Mouse (Mus musculus): Measurements from ENCODE around the gene Wwox. TPM values are rescaled to one million over a fixed set of nuclear protein-coding genes. Genes with fewer than 3 reads are reported as not detected.
A peak's percentile ranks its signal among the peaks of the same experiment; 100 is the strongest.

Gene Wwox
- polyA plus RNA-seq, 1 experiment from 2014 or later: 3.5 TPM

DNA sequence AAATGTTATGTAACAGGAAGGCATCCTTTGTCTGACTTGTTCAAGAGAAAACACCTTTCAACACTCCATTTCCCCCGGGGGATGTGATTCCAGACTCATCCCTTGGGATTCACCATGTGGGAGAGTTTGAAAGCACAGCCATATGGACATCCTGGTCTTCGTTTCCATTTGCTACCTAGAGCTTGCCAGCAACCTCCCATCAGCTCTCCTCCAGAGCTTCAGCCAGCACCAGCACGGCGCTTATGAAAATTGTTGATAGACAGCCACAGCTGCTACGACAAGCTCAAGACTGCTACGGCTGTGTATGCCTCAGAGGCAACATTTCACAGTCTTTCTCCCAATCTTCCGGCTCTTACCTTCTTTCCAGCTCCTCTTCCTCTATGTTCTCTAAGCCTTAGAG lies 484.2 kb downstream of the Wwox start:
- Histone ChIP-seq H3K4me2 (ENCODE audit: low read depth, low read length) (no peak overlapping the region), H3K9ac (ENCODE audit: low read depth, low read length) (no peak overlapping the region), H3K27me3 (ENCODE audit: control insufficient read depth, insufficient read depth, low read depth, low read length) (no peaks in the 10 kb centered on the region), H3K4me1 (ENCODE audit: control insufficient read depth, low read depth, low read length) (no peaks in the 10 kb centered on the region; the same call in none of the 2 replicates), H3K27ac (ENCODE audit: low read length) (no peak overlapping the region), H3K4me3 (ENCODE audit: low read depth, low read length) (no peak overlapping the region), H3K36me3 (ENCODE audit: control insufficient read depth, insufficient read depth) (no peaks in the 10 kb centered on the region), H3K9me3 (replicated peaks; ENCODE audit: control insufficient read depth, low read length) (no peaks in the 10 kb centered on the region)
- no peak for ATAC-seq (ENCODE audit: low read depth)
- 60% methylated on average over 7 of the region's 7 CpGs for WGBS (ENCODE audit: insufficient replicate concordance)

DNA sequence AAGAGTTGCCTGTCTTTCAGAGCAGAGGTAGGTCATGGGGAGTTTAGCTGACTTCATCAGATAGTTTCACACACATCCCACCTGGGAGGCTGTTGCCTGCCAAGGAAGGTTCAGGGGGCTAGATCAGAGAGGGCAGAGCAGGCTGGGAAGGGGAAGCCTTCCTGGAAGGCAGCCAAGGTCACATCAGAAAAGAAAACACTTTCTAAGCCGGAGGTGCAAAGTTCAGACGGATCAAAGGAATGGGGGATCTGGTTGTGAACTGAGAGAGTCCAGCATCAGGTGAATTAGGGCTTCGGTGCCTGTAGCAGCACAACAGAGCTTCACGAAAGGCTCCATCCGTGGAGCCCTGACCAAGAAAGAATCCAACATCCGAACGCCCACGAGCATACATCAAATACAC lies 488.0 kb downstream of the Wwox start:
- Histone ChIP-seq H3K9me3 (replicated peaks; ENCODE audit: control insufficient read depth, low read length) (no peaks in the 10 kb centered on the region), H3K4me1 (ENCODE audit: control insufficient read depth, low read depth, low read length) (no peaks in the 10 kb centered on the region; the same call in none of the 2 replicates), H3K4me3 (ENCODE audit: low read depth, low read length) (no peak overlapping the region), H3K9ac (ENCODE audit: low read depth, low read length) (no peak overlapping the region), H3K27ac (ENCODE audit: low read length) (no peak overlapping the region), H3K4me2 (ENCODE audit: low read depth, low read length) (no peak overlapping the region), H3K27me3 (ENCODE audit: control insufficient read depth, insufficient read depth, low read depth, low read length) (no peaks in the 10 kb centered on the region), H3K36me3 (ENCODE audit: control insufficient read depth, insufficient read depth) (no peaks in the 10 kb centered on the region)
- ATAC-seq (ENCODE audit: low read depth): peak; percentile 43
- WGBS (ENCODE audit: insufficient replicate concordance): 53% methylated on average over 8 of the region's 8 CpGs

DNA sequence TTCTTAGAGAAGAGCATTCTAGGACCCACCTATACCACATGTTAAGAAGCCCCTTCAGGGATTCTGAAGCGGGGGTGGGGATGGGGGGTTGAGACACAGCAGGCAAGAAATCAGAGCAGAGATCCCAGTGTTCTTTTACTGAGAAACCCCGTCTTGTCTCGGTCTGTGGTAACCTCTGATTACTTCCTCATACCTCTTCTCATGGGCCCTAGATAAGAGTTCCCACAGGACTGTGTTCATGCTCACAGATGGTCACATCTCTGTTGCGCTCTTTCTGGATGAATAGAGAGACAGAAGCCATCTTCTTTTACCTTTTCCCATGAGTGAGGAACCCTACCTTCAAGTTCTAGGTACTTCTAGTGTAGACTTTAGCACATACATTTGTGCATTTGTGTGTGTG lies 488.5 kb downstream of the Wwox start:
- Histone ChIP-seq H3K27ac (ENCODE audit: low read length) (no peak overlapping the region), H3K36me3 (ENCODE audit: control insufficient read depth, insufficient read depth) (no peaks in the 10 kb centered on the region), H3K9ac (ENCODE audit: low read depth, low read length) (no peak overlapping the region), H3K4me3 (ENCODE audit: low read depth, low read length) (no peak overlapping the region), H3K4me1 (ENCODE audit: control insufficient read depth, low read depth, low read length) (no peaks in the 10 kb centered on the region; the same call in none of the 2 replicates), H3K27me3 (ENCODE audit: control insufficient read depth, insufficient read depth, low read depth, low read length) (no peaks in the 10 kb centered on the region), H3K4me2 (ENCODE audit: low read depth, low read length) (no peak overlapping the region), H3K9me3 (replicated peaks; ENCODE audit: control insufficient read depth, low read length) (no peaks in the 10 kb centered on the region)
- no peak for ATAC-seq (ENCODE audit: low read depth)
- 30% methylated on average over 4 of the region's 4 CpGs for WGBS (ENCODE audit: insufficient replicate concordance)

DNA sequence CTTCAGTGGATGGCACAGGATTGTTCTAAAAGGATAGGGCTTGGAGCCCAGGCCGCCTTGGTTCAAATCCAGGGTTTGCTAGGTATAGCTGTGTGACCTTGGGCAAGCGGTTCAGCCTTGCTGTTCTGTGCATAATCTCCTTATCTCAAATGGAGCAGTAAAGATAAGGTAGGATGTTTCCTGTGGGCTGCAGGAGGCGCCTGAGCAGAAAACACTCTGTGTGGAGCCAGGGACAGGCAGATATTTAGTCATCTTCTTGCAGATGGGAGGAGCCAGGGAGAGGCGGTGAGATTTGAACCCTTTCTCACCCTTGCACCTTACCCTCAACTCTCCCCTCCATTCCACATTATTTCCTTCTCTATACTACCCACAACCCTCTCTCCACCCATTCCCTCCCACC lies 490.1 kb downstream of the Wwox start:
- H3K27me3 ChIP-seq (ENCODE audit: control insufficient read depth, insufficient read depth, low read depth, low read length): no peaks in the 10 kb centered on the region

DNA sequence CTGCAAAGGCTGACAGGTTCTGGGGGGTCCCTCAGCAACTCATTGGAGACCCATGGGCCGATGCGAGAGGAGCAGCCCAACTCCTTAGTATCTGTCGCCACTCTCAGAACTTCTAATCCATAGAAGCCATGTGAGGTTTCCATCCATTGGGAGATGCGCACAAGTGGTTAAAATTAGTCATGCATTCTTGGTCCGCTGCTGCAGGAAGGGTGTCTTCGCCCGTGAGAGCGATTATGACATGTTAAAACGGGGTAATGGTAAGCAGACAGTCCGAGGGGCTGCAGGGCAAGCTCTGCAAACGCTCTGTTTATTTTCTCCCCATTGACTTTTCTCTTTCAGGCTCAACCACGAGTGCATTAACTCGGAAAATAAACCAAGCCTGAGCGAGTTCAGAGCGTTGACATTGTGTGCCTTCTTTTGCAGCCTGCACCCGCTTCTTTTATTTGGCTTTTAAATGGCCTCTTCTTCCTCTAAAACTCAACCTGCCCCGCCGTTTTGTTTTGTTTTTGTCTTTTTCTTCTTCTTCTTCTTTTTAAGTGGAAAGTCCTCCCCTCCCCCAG lies 492.7 kb downstream of the Wwox start:
- Histone ChIP-seq H3K4me2 (ENCODE audit: low read depth, low read length) (no peak overlapping the region), H3K27ac (ENCODE audit: low read length) (no peak overlapping the region)
- no peak for ATAC-seq (ENCODE audit: low read depth)

More for the DNA sequence above, 490.1 kb downstream of the Wwox start:
- WGBS (ENCODE audit: insufficient replicate concordance): 36% methylated on average over 4 of the region's 4 CpGs
- Histone ChIP-seq H3K4me2 (ENCODE audit: low read depth, low read length) (no peak overlapping the region), H3K4me1 (ENCODE audit: control insufficient read depth, low read depth, low read length) (no peaks in the 10 kb centered on the region; the same call in none of the 2 replicates), H3K9me3 (replicated peaks; ENCODE audit: control insufficient read depth, low read length) (no peaks in the 10 kb centered on the region), H3K36me3 (ENCODE audit: control insufficient read depth, insufficient read depth) (no peaks in the 10 kb centered on the region), H3K4me3 (ENCODE audit: low read depth, low read length) (no peak overlapping the region), H3K27ac (ENCODE audit: low read length) (no peak overlapping the region), H3K9ac (ENCODE audit: low read depth, low read length) (no peak overlapping the region)
- no peak for ATAC-seq (ENCODE audit: low read depth)

DNA sequence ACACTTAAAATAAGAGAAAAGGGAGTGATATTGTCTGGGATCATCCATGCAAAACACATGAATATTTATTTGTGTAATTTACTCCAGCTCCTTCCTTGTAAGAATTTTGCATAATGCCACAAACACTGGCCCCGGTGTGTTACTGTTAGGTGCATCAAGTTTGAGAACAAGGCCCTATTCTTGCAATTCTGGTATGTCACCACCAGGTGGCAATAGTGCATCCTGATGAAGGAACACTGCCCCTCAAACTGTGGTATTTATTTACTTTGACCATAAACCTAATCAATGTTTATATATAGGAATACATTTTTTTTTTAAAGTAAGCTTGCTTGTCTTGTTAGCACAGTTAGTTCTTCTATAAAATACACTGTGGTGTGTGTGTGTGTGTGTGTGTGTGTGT lies 493.8 kb downstream of the Wwox start:
- Histone ChIP-seq H3K9ac (ENCODE audit: low read depth, low read length) (no peak overlapping the region), H3K36me3 (ENCODE audit: control insufficient read depth, insufficient read depth) (no peaks in the 10 kb centered on the region), H3K4me3 (ENCODE audit: low read depth, low read length) (no peak overlapping the region), H3K4me2 (ENCODE audit: low read depth, low read length) (no peak overlapping the region), H3K27ac (ENCODE audit: low read length) (no peak overlapping the region), H3K27me3 (ENCODE audit: control insufficient read depth, insufficient read depth, low read depth, low read length) (no peaks in the 10 kb centered on the region), H3K9me3 (replicated peaks; ENCODE audit: control insufficient read depth, low read length) (no peaks in the 10 kb centered on the region), H3K4me1 (ENCODE audit: control insufficient read depth, low read depth, low read length) (no peaks in the 10 kb centered on the region)
- 65% methylated on average over 1 of the region's 1 CpGs for WGBS (ENCODE audit: insufficient replicate concordance)
- ATAC-seq (ENCODE audit: low read depth): no peak

More for the DNA sequence above, 492.7 kb downstream of the Wwox start:
- Histone ChIP-seq H3K27me3 (ENCODE audit: control insufficient read depth, insufficient read depth, low read depth, low read length) (no peaks in the 10 kb centered on the region), H3K4me1 (ENCODE audit: control insufficient read depth, low read depth, low read length) (no peaks in the 10 kb centered on the region; the same call in none of the 2 replicates), H3K4me3 (ENCODE audit: low read depth, low read length) (no peak overlapping the region), H3K9ac (ENCODE audit: low read depth, low read length) (no peak overlapping the region), H3K9me3 (replicated peaks; ENCODE audit: control insufficient read depth, low read length) (no peaks in the 10 kb centered on the region), H3K36me3 (ENCODE audit: control insufficient read depth, insufficient read depth) (no peaks in the 10 kb centered on the region)
- 54% methylated on average over 18 of the region's 18 CpGs for WGBS (ENCODE audit: insufficient replicate concordance)

DNA sequence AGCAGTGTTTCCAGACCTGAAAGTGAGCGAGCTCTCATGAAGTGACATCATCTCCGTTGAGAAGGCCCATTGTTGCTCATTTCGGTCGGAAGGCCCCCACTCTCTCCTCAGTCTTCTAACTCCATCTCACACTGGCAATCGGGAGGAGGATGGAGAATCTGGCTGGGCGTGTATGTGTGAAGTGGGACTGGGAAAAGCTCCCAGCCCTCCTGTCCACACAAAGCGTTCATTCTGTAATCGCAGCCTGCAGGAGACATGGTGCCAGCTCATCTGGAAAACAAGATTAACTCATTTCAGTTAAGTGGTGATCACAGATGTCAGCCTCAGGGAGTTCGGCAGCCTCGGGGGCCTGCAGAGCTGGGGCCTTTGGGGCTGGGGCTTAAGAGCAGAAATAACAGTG lies 497.4 kb downstream of the Wwox start:
- Histone ChIP-seq H3K9me3 (replicated peaks; ENCODE audit: control insufficient read depth, low read length) (no peaks in the 10 kb centered on the region), H3K4me2 (ENCODE audit: low read depth, low read length) (no peak overlapping the region), H3K27me3 (ENCODE audit: control insufficient read depth, insufficient read depth, low read depth, low read length) (no peaks in the 10 kb centered on the region), H3K9ac (ENCODE audit: low read depth, low read length) (no peak overlapping the region), H3K4me3 (ENCODE audit: low read depth, low read length) (no peak overlapping the region), H3K36me3 (ENCODE audit: control insufficient read depth, insufficient read depth) (no peaks in the 10 kb centered on the region), H3K4me1 (ENCODE audit: control insufficient read depth, low read depth, low read length) (no peaks in the 10 kb centered on the region), H3K27ac (ENCODE audit: low read length) (no peak overlapping the region)
- WGBS (ENCODE audit: insufficient replicate concordance): 54% methylated on average over 10 of the region's 10 CpGs
- ATAC-seq (ENCODE audit: low read depth): no peak

DNA sequence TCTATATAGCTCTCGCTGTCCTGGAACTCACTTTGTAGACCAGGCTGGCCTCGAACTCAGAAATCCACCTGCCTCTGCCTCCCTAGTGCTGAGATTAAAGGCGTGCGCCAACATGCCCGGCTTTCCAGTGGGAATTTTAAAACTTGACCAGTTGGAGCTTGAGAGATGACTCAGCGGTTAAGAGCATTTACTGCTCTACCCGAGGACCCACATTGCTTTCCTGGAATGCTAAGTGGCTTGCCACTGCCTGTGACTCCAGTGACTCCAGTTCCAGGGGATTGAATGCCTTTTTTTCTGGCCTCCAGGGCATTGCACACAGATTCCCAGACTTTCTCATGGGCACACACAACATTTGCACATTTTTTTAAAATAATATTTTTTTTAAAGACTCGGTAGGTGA lies 499.9 kb downstream of the Wwox start:
- WGBS (ENCODE audit: insufficient replicate concordance): 77% methylated on average over 8 of the region's 8 CpGs
- H3K27ac ChIP-seq (ENCODE audit: low read length): no peak overlapping the region
- no peak overlapping the region for H3K9ac ChIP-seq (ENCODE audit: low read depth, low read length)
- no peaks in the 10 kb centered on the region for H3K9me3 ChIP-seq (replicated peaks; ENCODE audit: control insufficient read depth, low read length)
- no peak overlapping the region for H3K4me2 ChIP-seq (ENCODE audit: low read depth, low read length)
- H3K27me3 ChIP-seq (ENCODE audit: control insufficient read depth, insufficient read depth, low read depth, low read length): no peaks in the 10 kb centered on the region
- H3K36me3 ChIP-seq (ENCODE audit: control insufficient read depth, insufficient read depth): no peaks in the 10 kb centered on the region
- ATAC-seq (ENCODE audit: low read depth): no peak
- H3K4me1 ChIP-seq (ENCODE audit: control insufficient read depth, low read depth, low read length): no peaks in the 10 kb centered on the region
- H3K4me3 ChIP-seq (ENCODE audit: low read depth, low read length): no peak overlapping the region

DNA sequence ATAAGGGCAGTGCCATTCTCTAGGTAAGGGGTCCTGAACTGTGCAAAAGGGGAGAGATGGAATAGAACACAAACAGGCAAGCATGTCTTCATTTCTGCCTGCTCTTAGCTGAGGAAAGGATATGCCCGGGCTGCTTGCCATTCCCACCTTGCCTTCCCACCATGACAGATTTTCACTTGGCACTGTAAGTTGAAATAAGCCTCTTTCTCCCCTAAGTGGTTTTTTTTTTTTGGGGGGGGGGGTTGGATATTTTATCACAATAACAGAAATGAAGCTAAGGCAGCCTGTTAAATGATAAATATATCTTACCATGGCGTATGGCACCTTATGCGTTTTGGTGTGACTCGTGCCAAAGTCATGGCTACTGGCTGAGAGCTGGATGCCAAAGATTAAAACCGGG lies 501.6 kb downstream of the Wwox start:
- Histone ChIP-seq H3K36me3 (ENCODE audit: control insufficient read depth, insufficient read depth) (no peaks in the 10 kb centered on the region), H3K27me3 (ENCODE audit: control insufficient read depth, insufficient read depth, low read depth, low read length) (no peaks in the 10 kb centered on the region), H3K4me3 (ENCODE audit: low read depth, low read length) (no peak overlapping the region), H3K4me1 (ENCODE audit: control insufficient read depth, low read depth, low read length) (no peaks in the 10 kb centered on the region), H3K27ac (ENCODE audit: low read length) (no peak overlapping the region), H3K4me2 (ENCODE audit: low read depth, low read length) (no peak overlapping the region), H3K9me3 (replicated peaks; ENCODE audit: control insufficient read depth, low read length) (no peaks in the 10 kb centered on the region), H3K9ac (ENCODE audit: low read depth, low read length) (no peak overlapping the region)
- no peak for ATAC-seq (ENCODE audit: low read depth)
- 67% methylated on average over 5 of the region's 5 CpGs for WGBS (ENCODE audit: insufficient replicate concordance)
